Mouse (Mus musculus): ENCODE measurements around the gene Dag1.

The Dag1 gene

DNA sequence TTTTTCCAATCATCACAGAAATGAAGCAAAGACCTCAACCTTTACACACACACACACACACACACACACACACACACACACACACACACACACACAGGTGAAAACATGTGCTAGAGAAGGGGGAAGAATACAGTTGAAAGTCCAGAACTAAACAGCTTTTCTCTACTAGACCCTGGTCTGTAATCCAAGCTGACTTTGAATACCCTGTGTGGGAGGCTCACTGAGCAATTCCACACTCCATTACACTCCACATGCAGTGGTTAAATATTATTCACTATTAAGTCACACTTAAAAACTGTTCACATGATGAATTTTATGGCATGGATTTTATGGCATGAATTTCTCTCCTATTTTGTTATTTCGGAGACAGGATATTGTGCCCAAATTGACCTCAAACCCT, 40.1 kb downstream of the Dag1 start:
- DNase-seq: peak; percentile 35 to 60

GRCm38 (mm10) chr9:108221566-108221965, 42.2 kb downstream of the Dag1 start:
- DNase-seq: no peak

- peak in 1 of 2 experiments; percentile 25 for DNase-seq
These were observed 43.4 kb downstream of the Dag1 start for GRCm38 (mm10) chr9:108220380-108220774.

DNA sequence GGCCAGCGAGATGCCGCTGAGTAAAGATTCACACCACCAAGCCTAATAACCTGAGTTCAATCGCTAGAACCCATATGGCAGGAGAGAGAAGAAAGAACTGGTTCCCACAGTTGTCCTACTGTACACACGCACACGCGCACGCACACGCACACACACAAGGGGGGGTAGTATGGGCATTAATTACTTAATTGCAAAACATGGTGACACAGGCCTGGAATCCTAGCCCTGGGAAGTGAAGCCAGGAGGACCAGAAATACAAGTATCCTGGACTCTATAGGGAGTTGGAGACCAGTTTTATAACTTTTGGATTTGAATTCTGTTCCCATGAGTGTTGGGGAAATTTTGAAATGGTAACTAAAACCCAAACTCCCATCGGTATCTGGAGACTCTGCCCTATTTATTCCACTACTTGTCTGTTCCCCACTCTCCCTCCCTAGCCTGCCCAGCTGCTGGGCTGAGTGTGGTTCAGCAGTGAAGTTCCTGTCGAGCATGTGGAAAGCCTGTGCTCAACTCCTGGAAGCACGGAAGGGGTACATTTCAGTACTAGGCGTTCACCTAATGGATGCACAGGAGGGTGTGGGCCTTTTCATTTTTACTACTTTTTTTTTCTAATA, 43.9 kb downstream of the Dag1 start:
- no peak for DNase-seq

- peak; percentile 27 to 42 for DNase-seq
These were observed 45.7 kb downstream of the Dag1 start for GRCm38 (mm10) chr9:108217936-108218543.

DNA sequence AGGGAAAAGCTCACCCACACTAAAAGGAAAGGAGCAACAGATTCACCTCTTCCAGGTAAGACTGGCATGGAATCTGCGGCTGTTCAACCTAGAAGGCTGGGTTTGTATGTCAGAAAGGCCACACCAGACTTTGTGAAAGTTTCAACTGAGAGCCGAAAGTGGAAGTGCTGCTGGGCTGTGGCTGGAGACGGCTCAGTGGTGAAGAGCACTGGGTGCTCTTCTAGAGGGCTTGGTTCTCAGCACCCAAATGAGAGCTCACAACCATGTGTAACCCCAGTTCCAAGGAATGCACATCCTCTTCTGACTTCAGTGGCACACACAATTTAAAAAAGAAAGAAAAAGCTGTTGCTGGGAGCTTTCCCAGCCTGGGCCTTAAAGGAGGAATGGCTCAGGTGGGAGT, 46.4 kb downstream of the Dag1 start:
- DNase-seq: no peak

DNA sequence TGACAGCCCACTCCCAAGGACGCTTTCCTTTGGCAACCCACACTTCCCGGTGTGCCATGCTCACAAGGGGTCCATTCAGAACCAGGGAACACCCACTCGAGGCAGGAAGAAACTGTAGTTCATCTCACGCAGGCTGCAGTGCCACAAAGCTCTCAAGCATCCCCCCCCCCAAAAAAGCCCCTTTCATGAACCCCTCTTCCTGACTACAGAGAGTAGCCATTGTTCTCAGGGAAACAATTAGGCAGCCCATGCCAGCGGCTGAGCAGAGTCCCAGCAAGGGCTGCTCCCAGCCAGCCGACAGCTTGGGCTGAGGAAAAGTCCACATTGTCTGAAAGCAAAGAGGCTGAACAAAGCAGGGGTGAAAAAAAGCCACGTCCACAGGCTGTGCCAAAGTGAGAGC, 50.7 kb downstream of the Dag1 start:
- DNase-seq: no peak

DNA sequence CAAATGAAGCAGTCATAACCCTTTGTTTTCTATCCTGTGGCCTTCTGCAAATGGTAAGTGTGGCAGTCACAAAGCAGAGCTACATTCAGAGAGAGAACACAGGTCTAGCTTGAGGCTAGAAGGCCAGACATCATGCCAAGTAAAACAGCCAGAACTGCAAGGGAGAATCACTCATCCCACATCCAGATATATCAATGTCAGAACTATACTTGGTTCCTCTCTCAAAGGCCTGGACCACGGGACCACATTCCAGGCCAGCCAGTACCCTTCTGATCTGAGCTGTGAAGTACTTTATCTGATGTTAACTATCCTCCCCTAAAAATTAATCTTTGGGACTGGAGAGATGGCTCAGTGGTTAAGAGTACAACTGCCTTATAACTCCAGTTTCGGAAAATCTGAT, 51.3 kb downstream of the Dag1 start:
- no peak for DNase-seq

- no peak for DNase-seq
These were observed 58.2 kb downstream of the Dag1 start for GRCm38 (mm10) chr9:108205571-108205901.

DNA sequence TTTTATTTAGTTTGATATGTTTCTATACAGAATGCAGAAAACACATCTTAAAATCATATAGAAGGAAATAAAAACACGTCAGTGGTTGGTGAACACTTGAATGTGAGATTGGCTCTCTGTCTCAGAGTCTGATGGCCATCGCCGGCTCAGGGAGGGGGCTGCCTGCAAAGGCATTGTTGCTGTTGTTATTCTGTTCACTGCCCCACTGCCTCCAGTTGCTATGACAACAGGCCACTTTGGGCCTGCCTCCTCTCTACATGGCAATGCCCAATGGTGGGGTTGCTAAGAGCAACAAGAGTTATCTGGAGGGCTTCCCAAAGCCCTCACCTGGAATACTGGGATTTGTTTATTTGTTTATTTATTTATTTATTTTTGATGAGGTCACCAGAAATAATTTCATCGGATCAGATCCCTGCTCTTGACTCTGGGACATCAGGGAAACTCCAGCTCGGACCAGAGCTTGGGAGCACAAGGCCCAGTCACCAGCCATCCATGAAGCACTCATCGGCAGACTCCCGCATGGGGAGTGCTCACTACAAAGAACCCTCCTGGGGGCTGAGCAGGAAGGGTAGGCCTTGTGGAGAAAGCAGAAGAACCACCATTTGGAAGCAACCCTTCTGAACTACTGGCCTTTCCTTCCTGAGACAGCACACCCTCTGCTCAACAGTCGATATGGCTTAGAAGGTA, 58.7 kb downstream of the Dag1 start:
- DNase-seq: no peak

DNA sequence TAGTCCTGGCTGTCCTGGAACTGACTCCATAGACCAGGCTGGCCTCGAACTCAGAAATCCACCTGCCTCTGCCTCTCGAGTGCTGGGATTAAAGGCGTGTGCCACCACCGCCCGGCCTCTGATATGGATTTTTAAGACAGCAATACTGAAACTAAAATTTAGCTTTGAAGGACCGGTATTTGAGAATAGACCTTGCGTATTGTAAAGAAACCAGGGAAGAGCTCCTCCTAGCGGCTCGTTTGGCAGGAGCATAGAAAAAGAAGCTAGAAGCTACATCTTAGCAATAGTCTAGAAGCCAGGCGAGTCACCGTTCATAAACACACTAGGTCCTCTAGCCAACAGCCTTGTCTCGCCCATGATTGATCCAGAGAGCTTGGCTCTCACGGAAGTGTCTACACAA, 60.7 kb downstream of the Dag1 start:
- peak; percentile 72 to 89 for DNase-seq

- no peak for DNase-seq
These were observed 61.6 kb downstream of the Dag1 start for GRCm38 (mm10) chr9:108202169-108202568.

DNA sequence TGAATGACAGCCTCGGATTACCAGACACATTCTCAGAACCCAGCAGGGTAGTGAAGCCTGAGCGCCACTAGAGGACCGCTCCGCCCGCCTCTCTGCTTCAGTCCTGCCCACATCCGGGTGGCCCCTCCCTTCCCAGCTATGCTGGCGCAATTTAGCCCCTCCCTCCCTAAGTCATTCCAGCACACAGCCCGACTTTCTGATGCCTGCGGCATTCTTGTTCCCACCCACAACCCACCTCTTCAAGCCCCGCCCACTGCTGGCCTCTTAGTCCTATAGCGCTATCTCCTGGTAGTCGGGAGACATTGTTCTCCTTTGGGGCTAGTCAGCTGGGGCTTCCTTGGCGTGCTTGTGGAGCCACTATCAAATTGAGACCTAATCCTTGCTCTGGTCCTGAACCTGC, 62.6 kb downstream of the Dag1 start:
- peak; percentile 96 to 97 for DNase-seq

DNA sequence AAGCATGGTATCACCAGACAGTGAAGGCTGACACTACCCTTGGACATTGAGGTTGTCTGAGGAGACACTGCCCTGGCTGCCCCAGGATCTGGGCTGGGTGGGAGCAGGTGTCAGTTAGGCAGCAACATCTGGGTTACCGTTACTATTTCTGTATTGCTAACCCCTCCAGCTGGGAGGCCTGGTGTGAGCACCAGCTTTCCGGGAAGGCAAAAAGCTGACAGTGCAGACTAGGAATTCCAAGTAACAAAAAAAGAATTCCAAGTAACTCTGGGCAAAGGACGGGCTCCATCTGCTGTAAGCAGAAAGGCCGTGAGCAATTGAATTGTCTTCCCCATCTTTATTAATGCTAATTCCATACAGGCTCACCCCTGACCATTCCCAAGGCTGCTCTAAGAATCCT, 65.1 kb downstream of the Dag1 start:
- peak; percentile 25 to 38 for DNase-seq

DNA sequence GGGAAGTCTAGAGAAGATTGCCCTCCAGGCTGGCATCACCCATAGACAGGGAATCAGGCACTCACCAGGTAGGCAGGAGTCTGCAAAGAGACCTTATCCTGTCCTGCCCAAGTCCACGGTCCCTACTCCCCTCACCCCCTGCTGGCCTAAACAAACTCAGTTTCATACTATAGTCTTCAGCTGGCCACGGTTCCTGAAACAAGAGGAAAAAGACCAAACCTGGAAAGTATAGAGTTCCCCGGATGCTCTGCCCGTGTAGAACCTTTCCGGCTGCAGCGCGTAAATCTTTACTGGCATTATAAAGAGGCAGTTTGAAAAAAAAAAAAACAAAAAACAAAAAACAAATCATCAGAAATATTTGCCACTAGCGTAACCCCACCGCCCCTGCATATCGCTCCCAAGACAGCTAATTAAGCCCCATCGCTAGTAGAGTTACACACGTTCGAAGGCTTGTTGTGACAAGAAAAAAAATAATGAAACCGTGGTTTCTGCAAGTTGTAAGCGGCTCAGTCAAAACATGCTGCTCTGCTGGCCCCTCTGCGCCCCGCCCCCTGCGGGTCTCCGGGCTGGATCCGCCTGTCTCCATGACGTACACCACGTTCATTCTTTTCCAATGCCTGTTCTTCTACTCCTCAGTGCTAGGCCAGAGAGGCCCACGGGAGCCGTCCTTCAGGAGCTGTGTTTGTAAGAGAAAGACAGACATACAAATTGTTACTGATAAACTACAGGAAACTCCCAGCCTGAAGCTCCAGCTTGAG, 66.7 kb downstream of the Dag1 start:
- peak; percentile 29 to 36 for DNase-seq

GRCm38 (mm10) chr9:108196222-108196621, 67.5 kb downstream of the Dag1 start:
- peak in 1 of 2 experiments; percentile 37 for DNase-seq

GRCm38 (mm10) chr9:108189787-108190679, 73.7 kb downstream of the Dag1 start, which contains the start of gene Bsn:
Gene Bsn, minus strand, starts transcription at chr9:108190384.
- DNase-seq: peak; percentile 34 to 80

DNA sequence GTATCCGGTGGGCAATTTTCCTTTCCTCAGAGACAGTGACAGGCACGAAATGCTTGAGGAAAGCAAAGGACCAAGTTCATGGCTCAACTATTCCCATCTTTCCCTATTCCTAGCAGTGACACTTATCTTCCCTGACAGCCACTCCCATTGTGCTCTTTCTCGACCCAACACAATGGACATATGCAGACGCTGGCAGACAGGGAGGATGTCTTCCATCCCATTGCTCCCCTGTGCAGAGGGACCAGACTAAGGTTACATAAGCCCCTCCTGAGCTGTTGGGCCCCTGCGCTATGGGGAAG, 74.3 kb downstream of the Dag1 start:
- no peak for DNase-seq

GRCm38 (mm10) chr9:108189023-108189422, 74.7 kb downstream of the Dag1 start:
- DNase-seq: no peak

GRCm38 (mm10) chr9:108188511-108188910, 75.2 kb downstream of the Dag1 start:
- DNase-seq: no peak

DNA sequence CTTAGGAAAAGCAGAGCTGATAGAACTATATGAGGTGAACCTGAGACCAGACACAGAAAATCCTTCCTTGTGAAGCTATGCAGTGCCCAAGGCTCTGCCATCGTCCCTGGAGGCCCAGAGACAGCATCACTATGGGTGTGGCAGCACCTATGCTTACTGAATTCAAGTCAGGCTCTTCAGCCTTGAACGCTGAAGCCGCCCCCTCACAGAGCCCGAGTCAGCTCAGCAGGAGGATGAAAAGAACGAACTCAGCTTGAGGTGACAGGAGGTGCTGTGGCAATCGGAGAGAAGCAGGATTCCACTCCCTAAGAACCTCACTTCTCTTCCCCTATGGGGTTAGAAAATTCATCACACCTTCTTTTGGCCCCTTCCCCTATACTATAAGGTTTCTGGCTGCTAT, 76.1 kb downstream of the Dag1 start:
- DNase-seq: no peak

- no peak for DNase-seq
These were observed 78.0 kb downstream of the Dag1 start for GRCm38 (mm10) chr9:108185786-108186185.

GRCm38 (mm10) chr9:108183531-108183994, 80.2 kb downstream of the Dag1 start:
- no peak for DNase-seq
